Mouse (Mus musculus) gastrocnemius, postnatal 4 days (tissue): ENCODE data around the gene Ppp2r5c. TPM values are rescaled to one million over a fixed set of nuclear protein-coding genes. Genes with fewer than 3 reads are reported as not detected.
A peak's percentile ranks its signal among the peaks of the same experiment; 100 is the strongest.

Experiments used
- DNase-seq, 2 experiments: peaks; one replicate each; pipeline ENCODE4 v3.0.0; 2021 to 2022; ENCODE audit warnings: low spot score in 2 of 2, mixed read lengths in 2 of 2
- total RNA-seq, 2 experiments: library from RNA; stranded (reverse); gene quantifications; 2 replicates each; pipeline ENCODE4 v1.2.3; 2021

Ppp2r5c gene
- total RNA-seq, 2 experiments from 2014 or later = 87.5 to 88.8 TPM

- DNase-seq = peak; percentile 91 to 95
Observed at GRCm38 (mm10) chr12:110601241-110602218, 154.6 kb downstream of the Ppp2r5c start, which contains the start of gene Dync1h1. Gene Dync1h1 (plus strand): TSS chr12:110601452.

GRCm38 (mm10) chr12:110606161-110606560, 159.2 kb downstream of the Ppp2r5c start:
- no peak for DNase-seq

DNA sequence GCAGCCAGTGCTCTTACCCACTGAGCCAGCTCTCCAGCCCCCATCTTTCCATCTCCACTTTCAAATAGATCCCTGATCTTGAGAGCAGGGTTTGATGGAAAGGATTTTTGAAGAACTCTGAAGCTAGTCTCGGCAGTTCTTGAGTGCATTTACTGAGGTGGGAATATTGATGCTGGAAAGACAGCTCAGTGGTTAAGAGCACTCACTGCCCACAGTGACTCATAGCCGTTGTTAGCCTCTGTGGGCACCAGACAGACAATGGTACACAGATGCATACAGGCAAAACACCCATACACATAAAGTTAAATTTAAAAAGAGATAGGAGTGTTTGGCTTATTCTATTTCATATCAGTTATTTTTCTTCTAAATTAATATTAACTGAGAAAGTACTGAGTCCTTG, 159.8 kb downstream of the Ppp2r5c start:
- DNase-seq = no peak

- DNase-seq = peak; percentile 33 to 64
Observed at GRCm38 (mm10) chr12:110608460-110609152, 161.7 kb downstream of the Ppp2r5c start.

- DNase-seq = no peak
Observed at GRCm38 (mm10) chr12:110609153-110609497, 162.2 kb downstream of the Ppp2r5c start.

GRCm38 (mm10) chr12:110610713-110611112, 163.8 kb downstream of the Ppp2r5c start:
- no peak for DNase-seq

GRCm38 (mm10) chr12:110630056-110630455, 183.1 kb downstream of the Ppp2r5c start:
- no peak for DNase-seq

Other genes starting within 250 kb of the Ppp2r5c start
- under 1 TPM in 1 of 2 experiments, not detected in 1; 0.23 TPM for gene Dio3, start 168.1 kb upstream of the Ppp2r5c start, total RNA-seq
- 100 to 1,000 TPM; 102 to 121 TPM for gene Dync1h1, start 154.3 kb downstream of the Ppp2r5c start, total RNA-seq
- not detected for gene 1700001K19Rik, start 235.5 kb downstream of the Ppp2r5c start, total RNA-seq